Mouse (Mus musculus): Measurements from ENCODE around the gene Auts2. TPM values are rescaled to one million over a fixed set of nuclear protein-coding genes. Genes with fewer than 3 reads are reported as not detected.

Auts2 gene
- polyA plus RNA-seq, 1 experiment from 2014 or later = 4.9 TPM

GRCm38 (mm10) chr5:131560773-131561560, 982.2 kb downstream of the Auts2 start:
- 70% methylated on average over 5 of the region's 5 CpGs for WGBS
- no peaks in the 10 kb centered on the region for H3K27me3 ChIP-seq (replicated peaks; ENCODE audit: control insufficient read depth, insufficient read depth, low read length)
- no peak overlapping the region for H3K4me3 ChIP-seq (ENCODE audit: low read depth, low read length)
- H3K9ac ChIP-seq (ENCODE audit: low read depth, low read length) = no peak overlapping the region
- no peak overlapping the region for H3K4me2 ChIP-seq (replicated peaks; ENCODE audit: low read depth)
- no peak overlapping the region for H3K27ac ChIP-seq (ENCODE audit: low read depth, low read length)
- no peaks in the 10 kb centered on the region for H3K4me1 ChIP-seq (replicated peaks; ENCODE audit: control insufficient read depth, insufficient read depth, low read length)
- no peak for TF ChIP-seq CTCF (IDR thresholded peaks at IDR 0.05; ENCODE audit: low read depth)
- H3K9me3 ChIP-seq (ENCODE audit: control insufficient read depth) = no peaks in the 10 kb centered on the region
- no peaks in the 10 kb centered on the region for H3K36me3 ChIP-seq (ENCODE audit: control insufficient read depth, insufficient read depth)
- no peak for ATAC-seq

GRCm38 (mm10) chr5:131558403-131559174, 984.6 kb downstream of the Auts2 start:
- Histone ChIP-seq H3K9me3 (ENCODE audit: control insufficient read depth) (no peaks in the 10 kb centered on the region), H3K4me3 (ENCODE audit: low read depth, low read length) (no peak overlapping the region), H3K27me3 (replicated peaks; ENCODE audit: control insufficient read depth, insufficient read depth, low read length) (no peaks in the 10 kb centered on the region), H3K4me2 (replicated peaks; ENCODE audit: low read depth) (no peak overlapping the region), H3K9ac (ENCODE audit: low read depth, low read length) (no peak overlapping the region), H3K36me3 (ENCODE audit: control insufficient read depth, insufficient read depth) (no peaks in the 10 kb centered on the region), H3K4me1 (replicated peaks; ENCODE audit: control insufficient read depth, insufficient read depth, low read length) (no peaks in the 10 kb centered on the region), H3K27ac (ENCODE audit: low read depth, low read length) (no peak overlapping the region)
- WGBS = 62% methylated on average over 8 of the region's 8 CpGs
- TF ChIP-seq CTCF (IDR thresholded peaks at IDR 0.05; ENCODE audit: low read depth) = no peak
- ATAC-seq = no peak

- no peaks in the 10 kb centered on the region for H3K9me3 ChIP-seq (ENCODE audit: control insufficient read depth)
- H3K27ac ChIP-seq (ENCODE audit: low read depth, low read length) = no peak overlapping the region
- no peaks in the 10 kb centered on the region for H3K4me1 ChIP-seq (replicated peaks; ENCODE audit: control insufficient read depth, insufficient read depth, low read length)
- H3K27me3 ChIP-seq (replicated peaks; ENCODE audit: control insufficient read depth, insufficient read depth, low read length) = no peaks in the 10 kb centered on the region
- no peak for TF ChIP-seq CTCF (IDR thresholded peaks at IDR 0.05; ENCODE audit: low read depth)
- H3K4me2 ChIP-seq (replicated peaks; ENCODE audit: low read depth) = no peak overlapping the region
- 75% methylated on average over 14 of the region's 14 CpGs for WGBS
- H3K36me3 ChIP-seq (ENCODE audit: control insufficient read depth, insufficient read depth) = no peaks in the 10 kb centered on the region
- no peak overlapping the region for H3K4me3 ChIP-seq (ENCODE audit: low read depth, low read length)
- no peak overlapping the region for H3K9ac ChIP-seq (ENCODE audit: low read depth, low read length)
- no peak for ATAC-seq
Observed at GRCm38 (mm10) chr5:131557591-131558385, 985.4 kb downstream of the Auts2 start.

DNA sequence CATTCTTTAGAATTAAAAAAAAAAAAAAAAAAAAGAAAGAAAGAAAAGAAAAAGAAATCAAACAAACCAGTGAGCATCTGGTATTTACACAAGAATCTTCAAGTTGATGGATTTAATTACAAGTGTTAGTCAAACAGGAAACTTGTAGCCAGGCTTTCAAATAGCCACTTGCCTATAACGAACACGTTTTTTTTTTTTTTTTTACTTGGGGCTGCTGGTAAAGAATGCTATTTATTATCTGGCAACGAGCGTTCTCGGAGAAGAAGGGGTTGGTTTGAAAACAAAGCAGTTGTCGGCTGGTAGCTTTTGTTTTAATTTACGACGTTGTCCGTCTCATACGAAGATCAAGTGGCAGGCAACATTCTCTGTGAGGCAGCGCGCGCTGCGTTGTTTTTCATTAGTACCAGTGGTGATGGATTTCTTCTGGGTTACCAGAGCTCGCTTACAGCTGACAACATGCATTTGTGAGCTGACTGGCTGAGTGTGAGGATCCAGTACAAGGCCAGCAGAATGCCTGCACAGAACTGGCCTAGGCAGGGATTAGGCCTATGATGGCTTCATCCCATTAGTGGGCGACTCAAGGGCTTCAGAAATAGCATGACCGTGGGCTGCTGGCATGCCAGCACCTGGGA, 994.1 kb downstream of the Auts2 start:
- WGBS = 39% methylated on average over 17 of the region's 17 CpGs
- no peak overlapping the region for H3K9ac ChIP-seq (ENCODE audit: low read depth, low read length)
- H3K4me1 ChIP-seq (replicated peaks; ENCODE audit: control insufficient read depth, insufficient read depth, low read length) = no peaks in the 10 kb centered on the region
- no peaks in the 10 kb centered on the region for H3K9me3 ChIP-seq (ENCODE audit: control insufficient read depth)
- ATAC-seq = no peak
- no peak for TF ChIP-seq CTCF (IDR thresholded peaks at IDR 0.05; ENCODE audit: low read depth)
- no peak overlapping the region for H3K4me3 ChIP-seq (ENCODE audit: low read depth, low read length)
- no peak overlapping the region for H3K27ac ChIP-seq (ENCODE audit: low read depth, low read length)
- no peaks in the 10 kb centered on the region for H3K27me3 ChIP-seq (replicated peaks; ENCODE audit: control insufficient read depth, insufficient read depth, low read length)
- no peak overlapping the region for H3K4me2 ChIP-seq (replicated peaks; ENCODE audit: low read depth)
- no peaks in the 10 kb centered on the region for H3K36me3 ChIP-seq (ENCODE audit: control insufficient read depth, insufficient read depth)

GRCm38 (mm10) chr5:131547926-131548325, 995.2 kb downstream of the Auts2 start:
- H3K36me3 ChIP-seq (ENCODE audit: control insufficient read depth, insufficient read depth) = no peaks in the 10 kb centered on the region
- no peak for ATAC-seq
- no peak overlapping the region for H3K4me3 ChIP-seq (ENCODE audit: low read depth, low read length)
- no peaks in the 10 kb centered on the region for H3K4me1 ChIP-seq (replicated peaks; ENCODE audit: control insufficient read depth, insufficient read depth, low read length)
- no peaks in the 10 kb centered on the region for H3K27me3 ChIP-seq (replicated peaks; ENCODE audit: control insufficient read depth, insufficient read depth, low read length)
- H3K9ac ChIP-seq (ENCODE audit: low read depth, low read length) = no peak overlapping the region
- 0 out of 2 replicates have a peak, but pooled peaks cover 5% of the 10 kb centered on the region for H3K9me3 ChIP-seq (ENCODE audit: control insufficient read depth)
- H3K27ac ChIP-seq (ENCODE audit: low read depth, low read length) = no peak overlapping the region
- TF ChIP-seq CTCF (IDR thresholded peaks at IDR 0.05; ENCODE audit: low read depth) = no peak
- WGBS = 86% methylated on average over 6 of the region's 6 CpGs
- no peak overlapping the region for H3K4me2 ChIP-seq (replicated peaks; ENCODE audit: low read depth)
